Mouse (Mus musculus) small intestine, adult 2 months (tissue): ENCODE data around the gene Fbln2.

Experiments
- CTCF ChIP-seq: fragments of 200-500 bp; IDR thresholded peaks from 2 replicates; pipeline ENCODE4 v1.5.1; 2012; ENCODE audit warnings: low read depth, mild to moderate bottlenecking, control low read depth, inconsistent platforms, low read length, moderate library complexity, mixed read lengths; ENCODE audit not compliant: insufficient replicate concordance, insufficient read length; ENCODE audit errors: extremely low read depth
- POLR2A ChIP-seq: fragments of 200-500 bp; IDR thresholded peaks from 2 replicates; pipeline ENCODE4 v1.6.1; 2012; ENCODE audit warnings: low read depth, mild to moderate bottlenecking, control low read depth, inconsistent platforms, low read length, moderate library complexity

- TF ChIP-seq POLR2A (no peak), CTCF (no peak)
Measured at GRCm38 (mm10) chr6:91283031-91283430, 70.8 kb downstream of the Fbln2 start.
